Mouse (Mus musculus) common myeloid progenitor, adult 5-6 weeks (primary cell): Measurements from ENCODE around the gene A230050P20Rik. TPM values are rescaled to one million over a fixed set of nuclear protein-coding genes. Genes with fewer than 3 reads are reported as not detected.

Experiments
- ATAC-seq: replicated peaks from 2 replicates; pipeline ENCODE4 v1.8.0; 2016; ENCODE audit warnings: low read depth, mild to moderate bottlenecking, moderate TSS enrichment, inconsistent platforms; ENCODE audit not compliant: poor library complexity, severe bottlenecking
- total RNA-seq: library from RNA; stranded (forward); fragments of 200-1000, 187-1606 nt; gene quantifications from 2 replicates; pipeline ENCODE4 v1.2.3, GENCODE M21; 2017

A230050P20Rik gene
- total RNA-seq, 1 experiment from 2014 or later: 27.9 TPM

DNA sequence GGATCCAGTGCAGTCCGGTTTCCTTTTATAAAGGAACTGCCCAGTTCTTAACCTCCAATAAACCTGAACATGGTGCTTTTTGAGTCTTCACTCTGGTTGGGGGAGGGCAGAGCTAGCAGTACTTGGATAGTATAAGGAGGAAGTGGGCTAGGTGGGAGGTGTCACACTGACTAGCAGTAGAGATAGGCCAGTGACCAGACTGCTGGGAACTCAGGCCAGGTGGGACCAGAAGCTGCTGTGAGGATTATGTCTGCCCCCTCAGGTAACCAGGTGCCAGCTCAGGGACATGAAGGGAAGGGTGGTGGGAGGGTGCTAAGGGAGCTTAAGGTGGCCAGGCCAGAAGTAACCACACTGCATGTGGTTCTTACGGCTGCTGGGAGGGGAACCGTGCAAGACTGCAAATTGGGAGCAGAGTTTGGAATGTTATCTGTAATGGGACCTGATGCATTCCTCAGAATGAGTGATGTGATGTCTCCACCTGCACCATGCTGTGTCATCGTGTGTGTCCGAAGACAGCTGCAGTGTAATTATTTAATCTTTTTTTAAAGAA lies 23.7 kb downstream of the A230050P20Rik start:
- ATAC-seq: no peak

DNA sequence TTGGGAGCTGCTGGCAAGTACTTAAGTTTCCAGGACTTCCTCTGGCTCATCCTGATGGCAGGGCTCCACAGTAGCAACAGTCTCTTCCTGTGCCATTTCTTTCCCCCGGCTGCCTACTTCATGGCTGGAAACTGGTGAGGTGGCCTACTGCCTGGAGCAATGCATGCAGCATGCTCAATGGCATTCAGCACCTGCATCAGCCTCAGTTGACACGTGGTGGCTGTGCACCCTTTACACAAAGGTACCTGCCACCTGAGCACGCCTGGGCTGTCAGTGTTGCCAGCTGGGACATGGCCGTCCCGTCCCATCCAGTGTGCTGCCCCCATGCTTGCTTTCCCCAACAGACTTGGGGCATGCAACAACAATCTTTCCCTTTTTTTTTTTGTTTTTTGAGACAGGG lies 24.6 kb downstream of the A230050P20Rik start:
- no peak for ATAC-seq

DNA sequence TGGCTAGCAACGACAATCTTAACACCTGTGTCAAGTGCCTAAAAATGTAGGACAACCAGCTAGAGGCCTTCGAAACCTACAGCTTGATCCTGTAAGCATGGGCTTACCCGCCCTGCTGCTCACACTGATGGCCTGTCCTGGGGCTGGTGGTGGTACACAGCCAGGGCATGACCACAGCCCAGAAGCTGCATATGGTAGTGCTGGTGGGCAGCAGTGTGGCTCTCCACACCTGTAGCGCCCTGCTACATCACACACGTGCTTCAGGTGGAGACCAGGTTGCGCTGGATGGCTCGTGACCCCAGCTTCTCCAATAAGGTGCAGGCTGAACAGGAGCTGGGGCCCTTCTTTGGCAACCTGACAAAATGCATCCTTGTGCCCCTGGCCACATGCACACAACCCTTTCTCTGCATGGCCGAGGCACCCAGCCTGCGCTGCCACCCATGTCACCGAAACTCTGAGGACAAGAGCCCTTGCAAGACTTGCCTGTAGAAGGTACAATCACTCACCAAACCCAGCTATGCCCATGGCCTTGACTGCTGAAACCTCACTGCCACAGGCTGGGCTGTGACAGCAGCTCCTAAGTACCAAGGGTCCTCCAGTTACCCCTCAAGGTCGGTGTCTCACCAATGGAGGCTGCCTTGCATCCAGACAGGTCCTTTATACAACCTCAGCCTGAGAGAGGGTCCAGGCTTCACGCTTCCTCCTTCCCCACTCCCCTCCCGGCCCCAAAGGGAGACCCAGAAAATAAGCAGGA lies 25.3 kb downstream of the A230050P20Rik start:
- no peak for ATAC-seq

DNA sequence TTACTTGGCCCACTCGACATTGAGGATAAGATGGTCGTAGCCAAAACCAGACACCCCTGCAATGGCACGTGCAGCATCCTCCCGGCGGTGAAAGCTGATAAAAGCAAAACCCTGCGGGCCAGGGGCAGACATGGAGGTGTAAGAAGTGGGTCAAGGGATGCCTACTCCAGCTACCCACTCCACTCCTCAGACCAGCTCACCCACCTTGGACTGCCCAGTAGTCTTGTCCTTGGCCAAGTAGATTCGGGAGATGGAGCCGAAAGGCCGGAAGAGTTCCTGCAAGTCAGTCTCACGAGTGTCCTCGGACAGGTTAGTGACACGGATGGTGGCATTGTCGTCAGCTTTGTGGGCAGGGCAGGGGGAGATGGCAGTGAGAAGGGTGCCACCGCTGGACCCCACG lies 26.2 kb downstream of the A230050P20Rik start:
- no peak for ATAC-seq

DNA sequence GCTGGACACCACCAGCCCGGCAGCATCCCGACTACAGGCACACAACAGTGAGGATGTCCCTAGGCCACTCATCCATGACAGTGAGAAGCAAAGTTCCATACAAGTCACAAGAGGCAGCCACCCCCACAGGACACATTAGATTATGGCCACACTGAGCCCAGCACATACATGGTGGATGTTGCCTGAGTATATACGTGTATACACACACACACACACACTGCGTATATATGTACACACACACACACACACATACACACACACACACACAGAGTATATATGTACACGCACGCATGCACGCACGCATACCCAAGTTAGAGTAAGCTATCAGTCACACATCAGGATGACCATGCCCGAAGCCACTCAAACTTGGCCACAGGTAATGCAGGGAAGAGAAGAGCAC lies 26.9 kb downstream of the A230050P20Rik start:
- ATAC-seq: no peak

DNA sequence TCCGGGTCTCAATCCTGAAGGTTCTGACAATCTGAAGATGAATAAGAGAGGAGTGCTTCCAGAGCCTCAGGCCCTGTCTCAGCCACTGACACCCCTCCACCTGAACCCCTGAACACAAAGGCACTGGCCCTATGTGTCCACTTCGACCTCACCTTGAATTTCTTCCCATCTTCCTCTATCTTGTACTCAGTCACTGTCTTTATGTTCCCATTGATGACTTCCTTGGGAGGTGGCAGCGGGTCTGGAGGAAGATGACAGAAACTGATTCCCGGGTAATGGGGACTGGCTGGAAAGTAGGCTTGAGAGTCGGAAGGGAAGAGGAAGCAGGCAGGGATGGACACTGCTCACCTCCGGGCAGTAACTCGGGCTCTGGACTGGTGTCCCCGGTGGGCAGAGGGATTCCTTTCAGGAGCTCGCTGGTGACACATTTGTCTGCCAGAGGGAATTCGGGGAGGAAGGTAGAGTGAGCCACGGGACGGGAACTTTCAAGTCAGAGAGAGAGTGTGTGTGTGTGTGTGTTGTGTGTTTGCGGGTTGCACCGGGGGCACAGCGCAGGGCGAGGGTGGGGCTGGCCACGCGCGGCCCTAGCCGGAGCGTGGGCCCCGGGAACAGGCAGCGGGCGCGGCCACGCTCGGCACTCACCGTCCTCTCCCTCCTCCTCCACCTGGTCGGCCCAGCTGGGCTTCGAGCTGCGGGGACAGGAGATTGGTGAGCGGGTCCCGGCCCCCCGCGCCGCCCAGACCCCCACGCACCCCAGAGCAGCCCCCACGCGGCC lies 29.5 kb downstream of the A230050P20Rik start:
- ATAC-seq: no peak

DNA sequence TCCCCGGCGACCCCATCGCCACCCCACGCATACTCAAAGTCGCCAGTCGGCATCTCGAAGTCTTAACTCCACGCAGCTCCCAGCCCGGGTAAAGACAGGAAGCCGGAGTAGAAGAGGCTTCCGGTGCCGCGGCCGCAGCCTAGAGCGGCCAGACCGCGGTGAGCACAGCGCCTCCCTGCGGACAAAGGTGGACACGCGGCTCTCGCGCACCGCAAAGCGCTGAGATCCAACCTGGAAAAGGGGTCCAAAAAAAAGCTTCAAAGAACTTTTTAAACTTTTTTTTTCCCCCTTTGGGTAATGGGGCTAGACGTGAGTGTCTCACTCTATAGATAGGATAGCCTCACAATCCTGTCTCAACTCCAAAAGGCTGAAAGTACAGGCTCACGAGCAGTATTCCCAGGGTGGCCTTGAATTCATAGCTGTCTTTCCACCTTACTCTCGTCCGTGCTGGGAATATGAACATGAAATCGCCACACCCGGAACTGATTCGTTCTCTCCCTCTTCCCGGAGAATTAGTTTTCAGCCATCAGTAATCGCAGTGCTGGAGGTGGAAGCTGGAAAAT lies 30.1 kb downstream of the A230050P20Rik start, which contains the start of gene Eif3g:
Gene Eif3g, minus strand, starts transcription at position 113 of the 563 bp plus-strand sequence.
- ATAC-seq: peak; percentile 83

DNA sequence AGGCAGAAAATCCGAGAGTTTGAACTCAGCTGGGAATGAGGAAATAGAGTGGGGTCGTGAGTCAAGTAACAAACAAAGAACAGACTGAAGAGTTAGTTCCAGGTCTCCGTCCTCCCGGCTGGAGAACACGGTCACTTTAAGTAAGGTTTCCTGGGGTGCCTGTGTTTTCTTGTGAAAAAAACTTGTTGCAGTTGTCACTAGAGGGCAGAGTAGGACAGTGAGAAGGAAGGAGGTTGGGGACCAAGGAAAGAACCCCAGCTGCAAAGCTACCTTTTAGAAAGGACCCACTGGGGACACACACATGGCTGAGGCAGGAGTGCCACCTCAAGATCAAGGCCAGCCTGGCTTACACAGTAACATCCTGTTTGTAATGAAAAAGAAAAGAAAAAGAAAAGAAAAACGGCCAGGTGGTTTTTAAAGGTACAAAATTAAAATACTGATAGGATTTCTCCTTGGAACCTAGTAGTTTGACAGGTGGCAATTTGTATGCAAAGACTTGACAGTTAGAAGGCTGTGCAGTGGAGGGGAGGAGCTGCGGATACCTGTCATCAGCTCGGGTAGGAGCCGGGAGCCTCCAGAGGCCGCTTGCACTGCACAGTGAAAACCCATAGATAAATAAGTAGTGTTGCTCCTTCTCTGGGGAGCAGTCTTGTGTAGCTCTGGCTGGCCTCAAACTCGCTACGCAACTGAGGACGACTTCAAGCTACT lies 33.2 kb downstream of the A230050P20Rik start:
- ATAC-seq: peak; percentile 65

DNA sequence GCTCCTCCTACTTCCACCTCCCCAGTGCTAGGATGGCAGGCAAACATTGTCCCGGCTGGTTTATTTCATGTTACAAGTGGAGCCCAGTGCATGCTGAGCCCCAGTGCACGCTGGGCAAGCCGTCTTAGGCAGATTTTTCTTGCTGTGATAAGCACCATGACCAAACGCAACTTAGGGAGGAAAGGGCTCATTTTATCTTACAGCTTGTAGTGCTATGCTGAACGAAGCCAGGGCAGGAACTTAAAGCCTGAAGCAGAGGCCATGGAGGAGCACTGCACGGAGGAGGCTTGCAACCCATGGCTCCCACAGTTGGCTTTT lies 33.7 kb downstream of the A230050P20Rik start:
- ATAC-seq: peak; percentile 15

DNA sequence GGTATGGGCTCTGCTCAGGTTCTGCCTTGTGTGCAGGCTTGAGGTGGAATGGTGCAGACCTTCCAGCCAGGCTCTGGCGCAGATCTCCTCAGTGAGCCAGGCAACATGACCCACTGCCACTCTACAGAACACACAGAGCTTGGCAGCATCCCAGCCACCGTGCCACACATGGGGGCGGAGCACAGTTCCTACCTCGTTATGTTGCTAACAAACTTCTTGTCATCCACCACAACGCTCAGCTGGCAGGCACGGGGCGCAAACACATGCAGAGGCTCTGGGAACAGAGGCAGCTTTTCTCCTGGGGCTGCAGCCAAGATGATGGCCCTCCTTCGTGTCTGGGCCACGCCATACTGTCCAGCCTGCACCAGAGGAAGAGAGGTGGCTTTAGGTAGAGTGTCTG lies 41.5 kb downstream of the A230050P20Rik start:
- ATAC-seq: 0 out of 2 replicates have a peak, but pooled peaks have one; percentile 7

DNA sequence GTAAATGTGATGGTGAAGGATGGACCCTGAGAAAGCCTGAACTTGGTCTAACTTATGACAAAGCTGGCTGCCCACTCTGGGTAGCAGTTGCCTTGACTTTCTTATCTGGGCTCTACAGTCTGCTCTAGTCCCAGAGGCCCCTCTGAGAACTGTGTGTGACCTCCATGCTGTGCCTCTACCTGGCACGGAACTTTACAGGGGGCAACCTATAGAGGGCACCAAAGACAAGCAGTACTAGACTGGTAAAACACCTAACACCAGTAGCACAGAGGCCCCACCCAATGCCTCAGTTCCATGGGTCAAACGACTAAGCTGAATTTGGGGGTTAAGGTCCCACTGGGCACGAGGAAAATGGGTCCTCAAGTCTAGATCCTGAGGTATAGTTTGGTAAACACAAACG lies 47.7 kb downstream of the A230050P20Rik start:
- peak; percentile 72 for ATAC-seq

DNA sequence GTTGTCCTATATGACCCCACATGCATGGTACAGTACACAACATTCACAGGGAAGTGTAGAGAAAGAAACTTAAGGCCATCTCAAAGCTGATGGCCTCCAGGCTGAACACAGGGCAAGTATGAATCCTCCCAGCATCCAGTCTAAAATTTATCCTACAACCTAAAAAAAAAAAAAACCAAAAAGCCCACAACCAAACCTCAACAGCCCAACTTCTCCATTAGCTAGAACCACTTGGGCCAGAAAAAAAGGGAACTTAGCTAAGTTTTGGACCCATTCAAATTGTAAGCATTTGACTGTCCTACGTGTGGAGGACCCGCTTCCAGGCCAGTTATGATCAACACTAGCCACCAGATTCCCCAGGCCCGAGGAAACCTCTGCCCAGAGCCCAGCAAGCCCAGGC lies 54.8 kb downstream of the A230050P20Rik start:
- ATAC-seq: no peak

Other genes with a start within 250 kb of the A230050P20Rik start
- 87.1 and 102 TPM in 2 replicates for gene Ubl5, start 225.8 kb upstream of the A230050P20Rik start, total RNA-seq
- gene Fbxl12, start 223.9 kb upstream of the A230050P20Rik start, total RNA-seq: 6.5 and 8.2 TPM in 2 replicates
- gene Pin1, start 216.5 kb upstream of the A230050P20Rik start, total RNA-seq: 9.5 and 16.3 TPM in 2 replicates
- not detected in 2 replicates for gene Olfm2, start 122.3 kb upstream of the A230050P20Rik start, total RNA-seq
- gene Col5a3, start 53.6 kb upstream of the A230050P20Rik start, total RNA-seq: 0.27 TPM in 1 of 2 replicates, not detected in the other
- not detected in 2 replicates for gene Rdh8, start 50.1 kb upstream of the A230050P20Rik start, total RNA-seq
- gene Angptl6, start 11.1 kb downstream of the A230050P20Rik start, total RNA-seq: 0.50 and 1.7 TPM in 2 replicates
- 140 and 152 TPM in 2 replicates for gene Ppan, start 19.5 kb downstream of the A230050P20Rik start, total RNA-seq
- gene Eif3g, start 30.0 kb downstream of the A230050P20Rik start, total RNA-seq: 188 and 215 TPM in 2 replicates
- gene Dnmt1, start 91.2 kb downstream of the A230050P20Rik start, total RNA-seq: 271 and 309 TPM in 2 replicates
- 1.4 and 2.2 TPM in 2 replicates for gene S1pr2, start 108.1 kb downstream of the A230050P20Rik start, total RNA-seq
- gene Mrpl4, start 134.1 kb downstream of the A230050P20Rik start, total RNA-seq: 33.0 and 35.8 TPM in 2 replicates
- 9.1 and 14.8 TPM in 2 replicates for gene Icam1, start 147.3 kb downstream of the A230050P20Rik start, total RNA-seq
- gene Icam4, start 160.7 kb downstream of the A230050P20Rik start, total RNA-seq: 11.5 and 28.9 TPM in 2 replicates
- gene Icam5, start 163.4 kb downstream of the A230050P20Rik start, total RNA-seq: not detected in 2 replicates
- gene Zglp1, start 198.5 kb downstream of the A230050P20Rik start, total RNA-seq: 1.7 TPM in 1 of 2 replicates, not detected in the other
- gene Gm49373, start 204.5 kb downstream of the A230050P20Rik start, total RNA-seq: not detected in 2 replicates
- 48.3 and 54.3 TPM in 2 replicates for gene Fdx1l, start 205.0 kb downstream of the A230050P20Rik start, total RNA-seq
- 4.4 and 8.4 TPM in 2 replicates for gene Gm38431, start 223.4 kb downstream of the A230050P20Rik start, total RNA-seq
- 30.2 and 38.9 TPM in 2 replicates for gene Raver1, start 223.4 kb downstream of the A230050P20Rik start, total RNA-seq